Mouse (Mus musculus) stomach, embryonic 16.5 days (tissue): Measurements from ENCODE around the gene Lancl2. TPM values are rescaled to one million over a fixed set of nuclear protein-coding genes. Genes with fewer than 3 reads are reported as not detected.

Experiments used
- ATAC-seq: fragments of 200-750 bp; cut with Nextera tagmentation; 2 replicates; pipeline ENCODE4 v1.8.0; 2017; ENCODE audit warnings: moderate number of reproducible peaks, moderate TSS enrichment; ENCODE audit not compliant: insufficient read depth, low FRiP score
- H3K27ac ChIP-seq: fragments of 300-500 bp; sonication (generic); 2 replicates; pipeline ENCODE4 v1.5.1; 2014; ENCODE audit warnings: low read length
- H3K27me3 ChIP-seq: fragments of 300-500 bp; sonication (generic); 2 replicates; pipeline ENCODE4 v1.6.1; 2014; ENCODE audit warnings: low read length, control low read depth, mixed read lengths; ENCODE audit not compliant: control insufficient read depth, insufficient read depth
- H3K36me3 ChIP-seq: fragments of 300-500 bp; sonication (generic); 2 replicates; pipeline ENCODE4 v1.6.1; 2014; ENCODE audit warnings: low read length; ENCODE audit not compliant: control insufficient read depth, insufficient read depth
- H3K4me1 ChIP-seq: fragments of 300-500 bp; sonication (generic); 2 replicates; pipeline ENCODE4 v1.6.1; 2014; ENCODE audit warnings: low read length, control low read depth, mixed read lengths; ENCODE audit not compliant: control insufficient read depth, insufficient read depth
- H3K4me2 ChIP-seq: fragments of 300-500 bp; sonication (generic); 2 replicates; pipeline ENCODE4 v1.6.1; 2014; ENCODE audit warnings: low read depth, low read length, mixed read lengths
- H3K4me3 ChIP-seq: fragments of 300-500 bp; sonication (generic); replicated peaks from 2 replicates; pipeline ENCODE4 v1.5.1; 2014; ENCODE audit warnings: mild to moderate bottlenecking, low read length
- H3K9ac ChIP-seq: fragments of 300-500 bp; sonication (generic); 2 replicates; pipeline ENCODE4 v1.6.1; 2014; ENCODE audit warnings: low read length
- H3K9me3 ChIP-seq: fragments of 300-500 bp; sonication (generic); replicated peaks from 2 replicates; pipeline ENCODE4 v1.6.1; 2016; ENCODE audit warnings: low read length, control low read depth; ENCODE audit not compliant: control insufficient read depth
- WGBS: fragments of 180-500 bp; shearing (Covaris S2); extraction: QIAGEN DNeasy Blood & Tissue Kit; methylation state at CpG from one replicate; pipeline ENCODE4 v1.1.7; 2014; 5-methylcytosine and 5-hydroxymethylcytosine counted together
- polyA plus RNA-seq: library from polyadenylated mRNA; unstranded; fragments of >200 nt; fragmentation: Nextera tagmentation; extraction: Ambion mirVana; gene quantifications from 2 replicates; pipeline ENCODE4 v1.2.1, GENCODE M21; 2015

Lancl2 gene
- polyA plus RNA-seq, 1 experiment from 2014 or later, result 21.8 TPM

DNA sequence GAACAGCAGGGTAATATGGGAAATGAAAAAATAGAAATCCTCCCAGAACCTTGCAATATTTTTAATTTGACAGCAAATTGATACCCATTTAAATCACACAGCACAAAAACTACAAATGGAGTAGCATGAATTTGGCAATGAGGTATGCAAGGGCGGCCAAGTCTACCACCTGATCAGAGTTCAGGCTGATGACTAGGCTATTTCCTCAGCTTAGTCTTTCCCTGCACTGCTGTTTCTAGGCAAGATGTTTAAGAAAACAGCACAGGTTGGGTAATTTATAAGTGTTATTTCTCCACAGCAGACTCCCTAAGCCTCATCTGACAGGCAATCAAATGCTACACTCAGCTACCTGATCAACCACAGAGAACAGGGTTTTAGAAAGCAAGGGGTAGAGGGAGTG, 81.9 kb downstream of the Lancl2 start:
- WGBS, result 91% methylated on average over 1 of the region's 1 CpGs
- peaks cover 14% of the 10 kb centered on the region; the same call in 1 of the 2 replicates for H3K36me3 ChIP-seq
- no peak for ATAC-seq

DNA sequence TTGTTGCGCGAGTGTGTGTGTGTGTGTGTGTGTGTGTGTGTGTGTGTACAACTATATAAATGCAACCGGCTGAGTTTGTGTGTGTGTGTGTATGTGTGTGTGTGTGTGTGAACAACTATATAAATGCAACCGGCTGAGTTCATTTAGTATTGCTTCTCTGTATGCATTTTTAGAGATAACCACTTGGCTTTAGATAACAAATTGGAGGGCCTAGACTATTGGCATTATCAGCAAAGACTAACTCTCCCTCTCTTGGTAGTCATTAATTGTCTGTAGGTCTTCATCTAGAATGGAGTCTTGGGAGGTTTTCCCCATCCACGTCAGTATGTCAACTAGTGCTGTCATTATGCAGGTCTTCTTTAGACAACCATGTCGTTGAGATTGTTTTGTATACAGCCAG, 85.0 kb downstream of the Lancl2 start:
- H3K9ac ChIP-seq, result no peak overlapping the region
- H3K9me3 ChIP-seq, result no peaks in the 10 kb centered on the region
- H3K4me1 ChIP-seq, result no peaks in the 10 kb centered on the region
- H3K4me3 ChIP-seq, result no peak overlapping the region
- no peaks in the 10 kb centered on the region for H3K27me3 ChIP-seq
- ATAC-seq, result no peak
- peaks cover 13% of the 10 kb centered on the region; the same call in 1 of the 2 replicates for H3K36me3 ChIP-seq
- 90% methylated on average over 6 of the region's 6 CpGs for WGBS
- no peak overlapping the region for H3K27ac ChIP-seq
- H3K4me2 ChIP-seq, result no peak overlapping the region

More for the DNA sequence above, 81.9 kb downstream of the Lancl2 start:
- Histone ChIP-seq H3K27ac (no peak overlapping the region), H3K4me1 (no peaks in the 10 kb centered on the region), H3K27me3 (no peaks in the 10 kb centered on the region), H3K9ac (no peak overlapping the region), H3K4me3 (no peak overlapping the region), H3K4me2 (no peak overlapping the region), H3K9me3 (no peaks in the 10 kb centered on the region)

Other genes starting within 250 kb of the Lancl2 start
- 5.3 and 5.4 TPM in 2 replicates for gene Ppm1k, start 167.1 kb upstream of the Lancl2 start, polyA plus RNA-seq
- 1.7 and 3.0 TPM in 2 replicates for gene Herc6, start 121.5 kb upstream of the Lancl2 start, polyA plus RNA-seq
- gene Pyurf, start 10.5 kb upstream of the Lancl2 start, polyA plus RNA-seq, result 17.3 and 18.4 TPM in 2 replicates
- 48.6 and 55.1 TPM in 2 replicates for gene Vopp1, start 122.6 kb downstream of the Lancl2 start, polyA plus RNA-seq
- gene Vmn1r21, start 147.8 kb downstream of the Lancl2 start, polyA plus RNA-seq, result 0.13 TPM in 1 of 2 replicates, not detected in the other
- not detected in 2 replicates for gene Vmn1r22, start 205.5 kb downstream of the Lancl2 start, polyA plus RNA-seq
- not detected in 2 replicates for gene Vmn1r23, start 224.3 kb downstream of the Lancl2 start, polyA plus RNA-seq